Mouse (Mus musculus): ENCODE measurements around the gene Shc2. TPM values are rescaled to one million over a fixed set of nuclear protein-coding genes. Genes with fewer than 3 reads are reported as not detected.

Shc2 gene
- polyA plus RNA-seq, 1 experiment from 2014 or later, result 43.9 TPM

DNA sequence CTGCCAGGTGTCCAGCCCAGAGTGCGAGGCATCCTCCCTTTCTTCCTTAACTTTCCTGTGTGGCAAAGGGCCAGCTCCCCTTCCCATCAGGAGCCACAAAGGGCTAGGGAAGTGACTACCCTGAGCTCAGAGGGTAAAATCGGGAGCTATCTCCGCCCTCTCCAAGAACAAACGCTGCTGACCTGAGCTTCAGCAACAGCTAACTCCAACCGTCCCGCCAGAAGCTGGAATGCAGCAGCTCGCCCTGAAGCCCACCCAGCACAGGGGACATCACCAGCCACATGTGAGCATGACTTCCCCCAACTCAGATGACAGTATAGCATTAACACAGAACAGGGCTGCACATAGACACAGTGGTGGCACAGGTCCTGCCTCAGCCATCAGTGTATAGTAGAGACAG lies 53.7 kb downstream of the Shc2 start:
- no peak for ATAC-seq (ENCODE audit: low FRiP score, low read depth)
- Histone ChIP-seq H3K4me2 (replicated peaks) (no peak overlapping the region), H3K36me3 (no peaks in the 10 kb centered on the region), H3K27ac (no peak overlapping the region), H3K9me3 (no peaks in the 10 kb centered on the region), H3K27me3 (replicated peaks) (no peaks in the 10 kb centered on the region), H3K4me3 (no peak overlapping the region), H3K9ac (no peak overlapping the region), H3K4me1 (no peaks in the 10 kb centered on the region)
- 68% methylated on average over 7 of the region's 7 CpGs for WGBS

DNA sequence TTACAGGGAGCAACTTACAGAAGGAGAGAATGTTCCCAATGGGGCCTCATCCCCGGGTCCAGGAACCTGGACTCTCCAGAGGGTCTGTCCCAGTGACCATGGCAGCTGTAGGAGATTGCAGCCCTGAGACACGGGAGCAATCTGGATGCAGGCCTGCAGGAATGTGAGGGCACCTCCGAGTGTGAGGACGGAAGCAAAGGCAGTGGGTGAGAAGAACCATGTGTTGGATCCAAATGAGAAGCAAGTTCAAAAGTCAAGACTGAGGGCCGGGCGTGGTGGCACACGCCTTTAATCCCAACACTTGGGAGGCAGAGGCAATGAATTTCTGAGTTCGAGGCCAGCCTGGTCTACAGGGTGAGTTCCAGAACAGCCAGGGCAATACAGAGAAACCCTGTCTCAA lies 56.2 kb downstream of the Shc2 start:
- Histone ChIP-seq H3K4me2 (replicated peaks) (no peak overlapping the region), H3K9me3 (no peaks in the 10 kb centered on the region), H3K4me3 (no peak overlapping the region), H3K4me1 (no peaks in the 10 kb centered on the region), H3K27me3 (replicated peaks) (no peaks in the 10 kb centered on the region), H3K27ac (no peak overlapping the region), H3K36me3 (no peaks in the 10 kb centered on the region), H3K9ac (no peak overlapping the region)
- no peak for ATAC-seq (ENCODE audit: low FRiP score, low read depth)
- WGBS, result 88% methylated on average over 8 of the region's 8 CpGs

DNA sequence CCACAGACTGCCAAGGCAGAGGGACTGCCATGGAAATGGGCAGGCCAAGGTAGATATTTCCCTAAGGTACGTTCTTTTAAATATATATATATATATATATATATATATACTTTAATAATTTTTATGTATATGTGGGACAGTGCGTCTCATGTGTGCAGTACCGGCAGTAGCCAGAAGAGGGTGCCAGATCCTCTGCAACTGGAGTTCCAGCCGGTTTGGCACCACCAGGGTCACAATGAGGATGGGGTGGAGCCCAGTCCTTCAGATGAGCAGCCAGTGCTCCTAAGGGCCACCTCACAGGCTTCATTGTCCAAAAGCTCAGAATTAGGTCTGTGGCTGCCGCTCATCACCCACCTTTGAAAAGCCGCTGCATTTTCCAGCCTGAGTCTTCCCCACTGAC lies 56.9 kb downstream of the Shc2 start:
- Histone ChIP-seq H3K36me3 (no peaks in the 10 kb centered on the region), H3K9ac (no peak overlapping the region), H3K27me3 (replicated peaks) (no peaks in the 10 kb centered on the region), H3K4me2 (replicated peaks) (no peak overlapping the region), H3K4me3 (no peak overlapping the region), H3K4me1 (no peaks in the 10 kb centered on the region), H3K9me3 (no peaks in the 10 kb centered on the region), H3K27ac (no peak overlapping the region)
- 36% methylated on average over 6 of the region's 6 CpGs for WGBS
- ATAC-seq (ENCODE audit: low FRiP score, low read depth), result no peak

DNA sequence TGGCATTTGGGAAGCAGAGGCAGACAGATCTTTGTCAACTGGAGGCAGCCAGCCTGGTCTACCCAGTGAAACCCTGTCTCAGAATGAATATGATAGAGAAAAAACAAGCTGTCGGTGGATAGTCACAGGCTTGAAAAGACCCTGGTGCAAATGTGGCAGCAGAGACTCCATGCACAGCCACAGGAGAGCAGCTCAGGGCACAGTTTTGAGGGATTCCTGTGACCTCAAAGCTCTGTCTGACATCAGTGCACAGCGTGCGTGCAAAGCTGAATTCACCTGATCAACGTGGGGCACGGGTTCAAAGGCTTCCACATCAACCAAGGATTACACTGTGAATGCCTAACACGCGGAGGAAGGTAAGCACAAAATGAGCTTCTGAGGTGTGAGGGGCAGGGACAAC lies 57.4 kb downstream of the Shc2 start:
- no peaks in the 10 kb centered on the region for H3K27me3 ChIP-seq (replicated peaks)
- no peak overlapping the region for H3K4me2 ChIP-seq (replicated peaks)
- H3K4me3 ChIP-seq, result no peak overlapping the region
- ATAC-seq (ENCODE audit: low FRiP score, low read depth), result no peak
- H3K9me3 ChIP-seq, result no peaks in the 10 kb centered on the region
- H3K36me3 ChIP-seq, result no peaks in the 10 kb centered on the region
- no peaks in the 10 kb centered on the region for H3K4me1 ChIP-seq
- H3K9ac ChIP-seq, result no peak overlapping the region
- no peak overlapping the region for H3K27ac ChIP-seq
- 73% methylated on average over 7 of the region's 7 CpGs for WGBS

DNA sequence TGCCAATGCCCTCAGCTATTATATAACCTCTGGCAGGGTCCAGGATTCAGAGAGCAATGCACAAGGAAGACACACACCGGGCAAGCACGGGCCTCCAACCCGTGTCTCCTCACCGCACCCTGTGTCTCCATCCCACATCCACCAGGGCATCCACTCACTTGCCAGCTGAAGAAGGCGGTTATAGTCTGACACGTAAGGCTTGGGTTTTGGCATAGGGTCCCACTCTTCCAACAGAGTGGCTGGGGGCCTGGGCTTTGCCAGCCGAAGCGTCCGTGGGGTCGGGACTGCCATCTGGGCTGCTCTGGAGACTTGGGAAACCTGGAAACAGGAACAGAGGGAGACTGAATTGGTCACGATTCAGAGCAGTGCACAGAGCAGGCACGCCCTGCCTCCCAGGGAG lies 57.9 kb downstream of the Shc2 start:
- Histone ChIP-seq H3K27ac (no peak overlapping the region), H3K4me1 (no peaks in the 10 kb centered on the region), H3K9me3 (no peaks in the 10 kb centered on the region), H3K9ac (no peak overlapping the region), H3K27me3 (replicated peaks) (no peaks in the 10 kb centered on the region), H3K36me3 (no peaks in the 10 kb centered on the region), H3K4me3 (no peak overlapping the region), H3K4me2 (replicated peaks) (no peak overlapping the region)
- 81% methylated on average over 12 of the region's 12 CpGs for WGBS
- no peak for ATAC-seq (ENCODE audit: low FRiP score, low read depth)

- Histone ChIP-seq H3K9me3 (no peaks in the 10 kb centered on the region), H3K27ac (no peak overlapping the region), H3K9ac (no peak overlapping the region), H3K4me2 (replicated peaks) (no peak overlapping the region), H3K27me3 (replicated peaks) (no peaks in the 10 kb centered on the region), H3K36me3 (no peaks in the 10 kb centered on the region), H3K4me3 (no peak overlapping the region), H3K4me1 (no peaks in the 10 kb centered on the region)
- WGBS, result 80% methylated on average over 7 of the region's 7 CpGs
- ATAC-seq (ENCODE audit: low FRiP score, low read depth), result no peak
These were observed 58.8 kb downstream of the Shc2 start for GRCm38 (mm10) chr10:79578891-79579290.

DNA sequence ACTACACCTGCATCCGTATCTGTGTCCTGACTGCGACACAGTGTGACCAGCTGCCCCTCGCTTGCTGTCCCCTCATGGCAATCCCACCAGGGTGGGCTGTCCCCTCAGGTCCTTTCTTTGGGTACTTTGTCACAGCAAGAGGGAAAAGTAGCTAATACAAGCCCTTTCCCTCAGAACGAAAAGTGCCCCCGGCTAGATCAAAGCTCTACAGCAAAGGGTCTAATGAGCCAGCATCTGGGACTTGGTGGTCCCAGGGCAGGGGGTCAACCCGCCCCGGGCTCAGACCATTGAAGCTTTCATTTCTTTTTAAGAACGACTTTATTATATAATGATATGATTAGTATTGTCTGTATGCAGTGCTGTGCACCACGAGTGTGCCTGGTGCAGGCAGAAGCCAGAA lies 59.4 kb downstream of the Shc2 start:
- Histone ChIP-seq H3K27me3 (replicated peaks) (no peaks in the 10 kb centered on the region), H3K4me2 (replicated peaks) (no peak overlapping the region), H3K4me1 (no peaks in the 10 kb centered on the region), H3K36me3 (no peaks in the 10 kb centered on the region), H3K4me3 (no peak overlapping the region), H3K9ac (no peak overlapping the region), H3K9me3 (no peaks in the 10 kb centered on the region), H3K27ac (no peak overlapping the region)
- 55% methylated on average over 9 of the region's 9 CpGs for WGBS
- ATAC-seq (ENCODE audit: low FRiP score, low read depth), result no peak

DNA sequence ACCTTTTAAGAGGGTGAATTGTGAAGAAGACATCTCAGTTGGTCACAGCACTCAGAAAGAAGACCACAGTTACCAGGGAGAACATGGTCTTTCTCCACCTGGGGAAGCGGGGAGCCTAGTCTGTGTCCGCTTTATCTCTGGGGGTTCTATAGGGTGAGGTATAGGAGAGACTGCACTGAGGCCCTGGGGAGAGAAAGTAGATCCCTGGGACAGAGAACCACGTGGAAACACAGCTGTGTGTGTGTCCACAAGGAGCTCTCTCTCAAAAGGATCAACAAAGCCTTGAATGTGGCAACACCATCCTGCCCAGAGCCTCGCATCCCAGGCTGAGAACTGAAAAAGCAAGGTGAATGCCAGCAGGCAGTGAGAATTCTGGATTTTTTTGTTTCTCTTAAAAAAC lies 60.3 kb downstream of the Shc2 start:
- no peak overlapping the region for H3K9ac ChIP-seq
- H3K27ac ChIP-seq, result no peak overlapping the region
- WGBS, result 73% methylated on average over 4 of the region's 4 CpGs
- H3K4me1 ChIP-seq, result no peaks in the 10 kb centered on the region
- no peaks in the 10 kb centered on the region for H3K9me3 ChIP-seq
- H3K4me3 ChIP-seq, result no peak overlapping the region
- no peaks in the 10 kb centered on the region for H3K36me3 ChIP-seq
- no peaks in the 10 kb centered on the region for H3K27me3 ChIP-seq (replicated peaks)
- no peak overlapping the region for H3K4me2 ChIP-seq (replicated peaks)
- ATAC-seq (ENCODE audit: low FRiP score, low read depth), result no peak

DNA sequence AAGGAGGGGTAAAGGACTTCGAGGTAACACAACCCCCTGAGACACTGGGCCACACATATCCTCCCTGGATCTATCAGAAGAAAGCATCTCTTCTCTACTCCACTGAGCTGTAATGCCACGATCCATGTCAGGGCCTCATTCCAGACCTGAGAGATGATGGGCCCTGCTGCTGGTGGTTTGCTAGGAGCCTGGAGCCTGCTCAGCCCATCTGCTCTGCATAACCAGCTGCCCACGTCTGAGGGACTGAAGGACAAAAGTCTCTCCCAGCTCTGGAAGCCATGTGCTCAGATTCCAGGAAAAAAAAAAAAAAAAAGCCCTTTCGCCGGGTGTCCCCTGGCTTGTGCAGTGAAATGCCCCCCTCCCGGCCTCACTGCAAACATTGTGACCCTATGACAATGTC lies 62.0 kb downstream of the Shc2 start:
- Histone ChIP-seq H3K27ac (no peak overlapping the region), H3K4me2 (replicated peaks) (no peak overlapping the region), H3K9ac (no peak overlapping the region), H3K9me3 (no peaks in the 10 kb centered on the region), H3K27me3 (replicated peaks) (no peaks in the 10 kb centered on the region), H3K4me1 (no peaks in the 10 kb centered on the region), H3K4me3 (no peak overlapping the region), H3K36me3 (no peaks in the 10 kb centered on the region)
- WGBS, result 80% methylated on average over 6 of the region's 6 CpGs
- no peak for ATAC-seq (ENCODE audit: low FRiP score, low read depth)

GRCm38 (mm10) chr10:79574796-79575195 lies 62.9 kb downstream of the Shc2 start:
- Histone ChIP-seq H3K4me3 (no peak overlapping the region), H3K27me3 (replicated peaks) (no peaks in the 10 kb centered on the region), H3K4me2 (replicated peaks) (no peak overlapping the region), H3K36me3 (no peaks in the 10 kb centered on the region), H3K27ac (no peak overlapping the region), H3K9ac (no peak overlapping the region), H3K9me3 (no peaks in the 10 kb centered on the region), H3K4me1 (no peaks in the 10 kb centered on the region)
- 91% methylated on average over 6 of the region's 6 CpGs for WGBS
- no peak for ATAC-seq (ENCODE audit: low FRiP score, low read depth)

DNA sequence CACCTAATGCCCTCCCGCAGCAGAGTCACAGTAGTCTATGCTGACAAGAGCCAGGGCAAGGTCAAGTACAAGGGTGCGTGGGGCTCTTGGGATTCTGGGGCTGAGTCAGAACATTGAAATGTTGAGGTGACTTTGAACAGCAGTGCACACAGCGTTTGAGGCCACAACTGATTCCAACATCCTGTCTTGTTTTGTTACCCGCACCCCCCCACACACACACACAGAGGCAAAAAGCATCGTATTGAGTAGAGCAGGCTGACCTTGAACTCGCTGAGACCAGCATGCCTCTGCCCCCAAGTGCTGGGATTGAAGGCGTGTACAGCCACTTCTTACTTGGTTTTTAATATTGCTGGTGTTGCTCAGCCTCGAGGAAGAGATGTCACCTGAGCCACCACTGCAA lies 63.4 kb downstream of the Shc2 start:
- ATAC-seq (ENCODE audit: low FRiP score, low read depth), result no peak
- no peak overlapping the region for H3K4me3 ChIP-seq
- H3K27me3 ChIP-seq (replicated peaks), result no peaks in the 10 kb centered on the region
- no peaks in the 10 kb centered on the region for H3K36me3 ChIP-seq
- WGBS, result 85% methylated on average over 8 of the region's 8 CpGs
- H3K4me1 ChIP-seq, result no peaks in the 10 kb centered on the region
- no peak overlapping the region for H3K4me2 ChIP-seq (replicated peaks)
- H3K27ac ChIP-seq, result no peak overlapping the region
- H3K9ac ChIP-seq, result no peak overlapping the region
- no peaks in the 10 kb centered on the region for H3K9me3 ChIP-seq

DNA sequence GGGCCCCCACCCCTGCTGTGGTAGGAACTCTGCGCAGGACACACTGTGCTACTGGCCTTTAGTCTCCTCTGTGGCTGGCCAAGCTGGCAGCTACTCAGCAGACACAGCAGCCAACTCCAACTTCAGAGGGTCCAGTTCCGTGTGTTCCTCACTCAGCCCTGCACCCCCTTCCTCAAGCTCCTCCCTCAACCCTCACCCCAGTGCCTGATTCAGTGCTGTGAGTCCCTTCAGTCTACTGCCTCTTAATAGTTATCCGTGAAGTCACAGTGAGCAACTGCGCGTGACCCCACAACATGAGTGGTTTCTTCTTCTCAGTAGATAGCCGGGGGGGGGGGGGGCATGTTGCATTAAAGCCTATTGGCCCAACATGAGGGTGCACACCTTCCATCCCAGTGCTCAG lies 64.1 kb downstream of the Shc2 start:
- Histone ChIP-seq H3K27ac (no peak overlapping the region), H3K4me3 (no peak overlapping the region), H3K9ac (no peak overlapping the region), H3K4me1 (no peaks in the 10 kb centered on the region), H3K36me3 (no peaks in the 10 kb centered on the region), H3K27me3 (replicated peaks) (no peaks in the 10 kb centered on the region), H3K9me3 (no peaks in the 10 kb centered on the region), H3K4me2 (replicated peaks) (no peak overlapping the region)
- WGBS, result 84% methylated on average over 6 of the region's 6 CpGs
- ATAC-seq (ENCODE audit: low FRiP score, low read depth), result no peak

DNA sequence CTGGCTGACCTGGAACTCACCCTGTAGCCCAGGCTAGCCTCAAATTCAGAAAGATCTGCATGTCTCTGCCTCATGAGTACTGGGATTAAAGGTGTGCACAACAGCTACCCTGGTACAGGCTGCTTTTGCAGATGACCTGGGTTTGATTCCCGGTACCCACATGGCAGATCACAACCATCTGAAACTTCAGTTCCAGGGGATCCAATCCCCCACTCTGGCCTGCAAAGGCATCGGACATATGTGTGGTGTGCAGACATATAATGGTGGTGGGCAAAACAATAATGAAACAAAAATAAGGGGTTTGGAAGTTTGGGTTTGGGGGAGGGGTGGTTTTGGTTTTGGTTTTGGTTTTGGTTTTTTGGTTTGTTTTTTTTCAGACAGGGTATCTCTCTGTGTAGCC lies 66.4 kb downstream of the Shc2 start:
- WGBS, result 92% methylated on average over 2 of the region's 2 CpGs

GRCm38 (mm10) chr10:79569921-79570320 lies 67.8 kb downstream of the Shc2 start:
- no peak for ATAC-seq (ENCODE audit: low FRiP score, low read depth)

More for the DNA sequence above, 66.4 kb downstream of the Shc2 start:
- Histone ChIP-seq H3K36me3 (no peaks in the 10 kb centered on the region), H3K27ac (no peak overlapping the region), H3K9ac (no peak overlapping the region), H3K9me3 (no peaks in the 10 kb centered on the region), H3K4me1 (no peaks in the 10 kb centered on the region), H3K4me2 (replicated peaks) (no peak overlapping the region), H3K4me3 (no peak overlapping the region), H3K27me3 (replicated peaks) (no peaks in the 10 kb centered on the region)
- ATAC-seq (ENCODE audit: low FRiP score, low read depth), result no peak

More at GRCm38 (mm10) chr10:79569921-79570320, 67.8 kb downstream of the Shc2 start:
- H3K9ac ChIP-seq, result no peak overlapping the region
- WGBS, result 89% methylated on average over 5 of the region's 5 CpGs
- no peak overlapping the region for H3K4me2 ChIP-seq (replicated peaks)
- peaks cover 4% of the 10 kb centered on the region; the same call in 1 of the 2 replicates for H3K9me3 ChIP-seq
- no peaks in the 10 kb centered on the region for H3K27me3 ChIP-seq (replicated peaks)
- no peak overlapping the region for H3K27ac ChIP-seq
- H3K4me3 ChIP-seq, result no peak overlapping the region
- H3K36me3 ChIP-seq, result no peaks in the 10 kb centered on the region
- no peaks in the 10 kb centered on the region for H3K4me1 ChIP-seq

All from neural tube, embryonic 12.5 days (tissue).